Mouse (Mus musculus) lung, postnatal 0 days (tissue): Measurements from ENCODE around the gene Etfb.

Experiments
- CTCF ChIP-seq: IDR thresholded peaks from 2 replicates; pipeline ENCODE4 v1.5.1; 2016; ENCODE audit warnings: antibody characterized with exemption, mild to moderate bottlenecking
- EP300 ChIP-seq: IDR thresholded peaks from 2 replicates; pipeline ENCODE4 v1.6.1; 2016; ENCODE audit warnings: antibody characterized with exemption, mild to moderate bottlenecking, control low read depth

DNA sequence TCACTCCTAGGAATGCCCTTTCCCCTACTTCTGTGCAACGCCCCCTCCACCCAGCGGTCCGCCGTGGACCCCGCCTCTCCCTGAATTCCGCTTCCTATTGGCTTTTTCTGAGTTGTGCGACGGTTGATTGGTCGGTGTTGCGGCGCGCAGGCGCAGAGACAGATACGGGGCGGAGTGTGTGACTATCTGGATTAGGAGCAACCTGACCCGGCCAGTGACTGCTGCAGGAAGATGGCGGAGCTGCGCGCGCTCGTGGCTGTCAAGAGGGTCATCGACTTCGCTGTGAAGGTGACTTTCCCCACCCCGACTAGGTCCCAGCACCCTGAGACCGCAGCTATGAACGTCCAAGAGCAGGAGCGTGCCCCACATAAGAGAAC is at the start of gene Etfb, which contains the start of gene Gm45233:
- peak; percentile 10; the same call in 1 of the 2 replicates for TF ChIP-seq CTCF
- no peak; the same call in 1 of the 2 replicates for TF ChIP-seq EP300
